Mouse (Mus musculus): ENCODE measurements around the gene Rhox7a.
"Not testable (repeated sequence)": the region's sequence is repeated elsewhere in the genome, so short reads cannot be mapped to it uniquely, and the experiment has no call there.

Rhox7a gene

GRCm38 (mm10) chrX:37831386-37831785 lies at the start of gene Rhox7a:
Gene Rhox7a, plus strand, starts transcription at chrX:37831686.
- not testable (repeated sequence) for DNase-seq

DNA sequence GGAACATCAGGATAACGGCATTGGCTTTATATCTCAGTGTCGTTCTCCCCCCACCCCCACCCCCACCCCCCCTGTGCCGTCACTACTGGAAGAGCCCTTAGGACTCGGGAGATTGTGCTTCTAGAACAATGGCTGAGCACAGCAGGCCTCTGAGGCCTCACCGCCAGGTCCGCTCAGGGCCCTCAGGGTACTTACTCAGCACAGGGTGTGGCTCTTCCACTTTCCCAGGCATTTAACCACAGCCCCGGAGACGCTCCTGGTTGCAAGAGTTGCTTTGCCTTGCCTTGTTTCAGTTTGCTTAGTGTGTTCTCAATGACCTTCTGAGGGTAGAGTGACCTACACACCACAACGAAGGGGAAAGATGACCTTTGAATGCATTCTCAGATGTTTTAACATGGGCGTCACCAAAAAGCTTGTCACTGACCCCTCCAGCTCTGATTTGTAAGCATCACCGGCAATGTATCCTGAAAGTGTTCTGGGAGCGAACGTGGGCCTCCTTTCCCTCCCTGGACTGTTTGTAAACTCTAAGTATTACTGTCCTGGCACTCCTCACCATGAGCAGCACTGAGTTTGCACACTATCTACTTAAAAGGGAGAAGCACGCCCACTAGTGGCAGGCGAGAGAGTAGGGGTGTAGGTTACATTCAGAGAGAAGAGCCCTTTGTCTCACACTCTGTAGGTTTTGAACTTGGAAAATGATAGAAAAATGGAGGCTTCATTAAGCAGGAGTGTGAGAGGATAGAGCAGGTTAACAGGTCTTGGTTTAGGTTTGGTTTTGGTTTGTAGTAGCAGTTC lies 24.0 kb upstream of the Rhox7a start:
- DNase-seq: peak in 1 of 2 experiments; percentile 3

DNA sequence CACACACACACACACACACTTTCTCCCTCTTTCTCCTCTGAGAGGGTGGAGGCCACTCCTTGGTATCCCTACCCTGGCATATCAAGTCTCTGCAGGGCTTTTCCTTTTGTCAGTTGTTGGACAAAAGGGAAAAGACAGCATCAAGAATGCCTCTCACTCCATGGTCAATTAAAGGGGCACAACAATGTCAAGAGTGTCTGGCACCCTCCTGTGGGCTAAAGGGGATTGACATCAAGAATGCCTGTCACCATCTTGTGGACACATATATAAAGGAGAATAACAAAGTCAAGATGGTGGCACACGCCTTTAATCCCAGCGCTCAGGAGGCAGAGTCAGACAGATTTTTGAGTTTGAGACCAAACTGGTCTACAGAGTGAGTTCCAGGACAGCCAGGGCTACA lies 22.1 kb upstream of the Rhox7a start:
- DNase-seq: no peak

DNA sequence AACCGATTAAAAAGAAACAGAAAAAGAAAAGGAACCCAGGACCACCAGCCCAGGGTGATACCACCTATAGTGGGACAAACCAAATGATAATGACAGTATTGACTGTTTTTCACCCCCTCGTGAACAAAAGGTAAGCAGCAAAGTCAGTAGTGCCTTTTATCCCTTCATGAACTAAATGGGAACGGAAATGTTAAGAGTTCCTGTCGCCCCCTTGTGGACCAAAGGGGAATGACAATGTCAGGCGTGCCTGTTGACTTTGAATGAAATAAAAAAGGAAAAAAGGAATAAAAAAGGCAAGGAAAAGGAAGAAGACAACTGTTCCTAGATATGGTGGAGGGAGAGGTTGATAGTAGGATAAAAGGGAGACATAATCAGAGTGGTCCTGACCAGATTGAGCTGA lies 20.3 kb upstream of the Rhox7a start:
- DNase-seq: peak; percentile 4 to 34

DNA sequence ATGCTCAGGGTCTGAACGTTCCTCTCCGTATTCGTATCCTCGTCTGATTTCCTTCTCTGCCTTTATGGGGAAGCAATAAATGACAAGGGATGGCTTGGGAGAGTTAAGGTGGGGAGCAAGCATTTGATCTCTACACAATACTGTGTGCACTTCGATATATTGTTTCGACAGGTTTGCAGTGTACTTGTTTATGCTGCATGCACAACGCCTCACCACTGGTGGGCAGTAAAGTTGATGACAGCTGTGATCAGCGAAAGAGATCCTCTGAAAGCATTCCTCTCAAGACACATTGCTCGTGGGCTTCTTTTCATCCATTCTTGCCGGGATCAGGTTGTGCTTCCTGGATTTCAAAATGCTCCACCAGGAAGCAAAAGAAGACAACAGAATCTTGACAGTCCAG lies 15.8 kb upstream of the Rhox7a start:
- DNase-seq: no peak

- not testable (repeated sequence) for DNase-seq
These were observed 4.9 kb upstream of the Rhox7a start, which contains the start of gene Rhox6 for GRCm38 (mm10) chrX:37826610-37827009. Gene Rhox6, plus strand, starts transcription at chrX:37826910.

DNA sequence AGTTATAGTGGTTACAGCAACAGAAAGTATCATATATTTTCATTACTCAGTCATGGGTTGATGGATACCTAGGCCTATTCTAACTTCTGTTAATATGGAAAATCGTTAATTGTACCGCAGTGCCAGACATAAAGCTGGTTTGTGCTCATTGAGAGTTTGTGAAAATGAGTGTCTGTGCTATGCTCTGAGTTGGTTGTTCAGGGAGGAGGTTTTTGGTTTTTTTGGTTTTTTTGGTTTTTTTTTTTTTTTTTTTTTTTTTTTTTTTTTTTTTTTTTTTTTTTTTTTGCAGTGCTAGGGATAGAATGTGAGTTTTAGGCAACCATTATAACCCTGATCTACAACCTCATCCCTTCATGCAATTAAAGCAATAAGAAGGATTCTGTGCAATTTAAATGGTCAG lies 40.2 kb downstream of the Rhox7a start:
- no peak for DNase-seq

DNA sequence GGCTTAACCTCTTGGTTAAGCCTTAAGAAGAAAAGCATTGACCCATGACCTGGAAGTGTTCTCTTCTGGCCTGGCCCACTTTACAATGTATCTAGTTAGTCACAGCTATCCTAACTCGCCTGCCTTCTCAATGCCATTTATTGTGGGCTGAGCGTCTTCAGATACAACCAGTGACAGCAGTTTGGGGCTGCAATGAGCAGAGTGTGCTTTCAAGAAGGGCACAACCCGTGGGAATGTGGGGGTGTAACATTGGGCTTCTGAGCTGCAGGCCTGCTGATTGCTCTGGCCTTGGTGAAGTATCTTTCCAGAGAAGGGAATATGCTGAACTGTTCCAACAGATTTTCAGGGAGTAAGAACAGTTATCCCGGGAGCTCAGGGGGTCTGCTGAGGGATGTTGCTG lies 47.4 kb downstream of the Rhox7a start, which contains the start of gene Rhox8:
Gene Rhox8, minus strand, starts transcription at position 101 of the 400 bp plus-strand sequence.
- DNase-seq: no peak

All from kidney, adult 8-10 months (tissue).